Mouse (Mus musculus) yolk sac, embryonic 10.5 days (tissue): Measurements from ENCODE around the gene Fpr3.
"Not testable (repeated sequence)": the region's sequence is repeated elsewhere in the genome, so short reads cannot be mapped to it uniquely, and the experiment has no call there.

Source experiments
- DNase-seq: peaks from one replicate; pipeline ENCODE4 v3.0.0-alpha.2; 2017; ENCODE audit warnings: low spot score

The Fpr3 gene

DNA sequence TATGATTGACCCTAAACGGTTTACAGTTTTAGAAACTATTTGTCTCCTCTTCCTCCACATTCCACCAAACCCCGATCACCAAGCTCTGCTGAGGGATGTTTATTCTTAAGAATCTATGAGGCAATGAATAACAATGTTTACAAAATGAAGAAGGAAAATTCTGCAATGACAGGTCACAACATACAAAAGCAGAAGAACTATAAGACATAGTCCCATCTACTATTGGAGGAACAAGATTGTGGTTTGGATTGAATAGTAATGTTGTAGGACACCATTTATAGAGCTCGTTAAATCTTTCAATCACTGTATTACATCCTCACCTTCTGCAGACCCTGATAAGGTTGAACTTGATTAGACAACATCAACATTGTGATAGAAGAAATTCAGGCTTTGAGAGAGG lies 5.0 kb upstream of the Fpr3 start:
- DNase-seq, result no peak

DNA sequence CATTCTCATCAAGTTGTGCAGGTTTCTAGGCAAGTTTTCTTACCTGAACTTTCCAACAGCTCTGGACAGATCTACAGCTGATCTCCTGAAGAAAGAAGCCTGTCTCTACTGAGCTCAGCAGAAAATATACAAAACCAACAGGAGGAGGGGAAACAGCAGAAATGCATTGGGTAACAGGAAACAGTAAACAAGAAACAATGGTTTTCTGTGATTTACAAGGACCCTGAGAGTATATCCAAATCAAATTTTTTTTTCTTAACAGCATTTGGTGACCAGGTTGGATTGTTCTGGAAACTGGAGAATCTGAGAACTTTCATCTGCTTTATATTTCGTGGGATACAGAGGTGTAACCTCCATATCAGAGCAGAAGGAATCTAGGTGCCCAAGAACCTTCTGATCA lies 3.8 kb upstream of the Fpr3 start, which contains the start of gene Fpr1:
Fpr1 (minus strand) TSS at position 101 of the 400 bp plus-strand sequence.
- DNase-seq, result no peak

DNA sequence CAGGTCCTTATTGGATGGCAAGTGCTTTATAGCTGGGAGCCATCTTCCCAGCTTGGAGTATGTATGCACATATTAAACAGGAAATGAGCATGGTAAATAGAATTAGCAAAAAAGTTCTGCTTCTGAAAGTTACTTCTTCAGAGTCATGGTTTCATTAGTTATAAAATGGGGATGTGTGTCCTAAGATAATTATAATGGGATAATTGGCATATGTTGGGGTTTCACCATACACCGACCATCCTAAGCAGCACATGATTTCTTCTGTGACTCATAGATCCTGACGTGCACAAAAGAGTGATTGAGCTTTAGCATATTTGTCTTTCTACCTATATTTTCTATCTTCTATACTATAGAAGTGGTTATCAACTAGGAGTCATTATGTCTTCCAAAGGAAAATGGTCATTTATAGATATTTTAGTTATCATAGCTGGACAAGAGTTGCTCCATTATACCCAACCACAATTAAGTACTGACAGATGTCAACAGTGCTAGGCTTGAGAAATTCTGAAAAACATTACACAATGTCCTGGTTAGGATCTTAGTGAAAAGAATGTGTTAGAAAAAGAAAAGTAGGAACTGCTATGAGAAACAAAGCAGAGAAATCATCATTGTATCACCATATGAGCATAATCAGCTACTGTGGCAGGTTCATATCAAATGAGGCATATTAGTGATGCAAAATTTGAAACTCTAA lies 2.2 kb downstream of the Fpr3 start:
- DNase-seq, result no peak

DNA sequence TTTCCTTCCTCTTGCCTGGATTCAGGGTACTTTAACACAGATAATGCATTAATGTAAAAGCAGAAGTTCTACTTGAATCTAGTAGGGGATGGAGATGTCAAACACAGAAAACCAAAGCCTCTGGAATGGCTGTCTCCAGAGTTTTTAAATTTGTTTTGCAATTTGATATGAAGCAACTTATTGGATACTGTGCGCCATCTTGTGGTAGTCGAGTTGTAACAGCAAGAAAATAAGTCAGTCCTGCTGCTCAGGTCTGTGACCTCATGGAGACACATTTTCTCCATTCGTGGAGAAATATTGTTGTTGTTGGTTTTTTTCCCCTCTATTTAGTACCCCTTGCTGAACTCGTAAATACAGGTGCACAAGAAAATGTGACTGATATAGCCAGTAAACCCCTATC lies 8.4 kb downstream of the Fpr3 start:
- peak; percentile 9 for DNase-seq

DNA sequence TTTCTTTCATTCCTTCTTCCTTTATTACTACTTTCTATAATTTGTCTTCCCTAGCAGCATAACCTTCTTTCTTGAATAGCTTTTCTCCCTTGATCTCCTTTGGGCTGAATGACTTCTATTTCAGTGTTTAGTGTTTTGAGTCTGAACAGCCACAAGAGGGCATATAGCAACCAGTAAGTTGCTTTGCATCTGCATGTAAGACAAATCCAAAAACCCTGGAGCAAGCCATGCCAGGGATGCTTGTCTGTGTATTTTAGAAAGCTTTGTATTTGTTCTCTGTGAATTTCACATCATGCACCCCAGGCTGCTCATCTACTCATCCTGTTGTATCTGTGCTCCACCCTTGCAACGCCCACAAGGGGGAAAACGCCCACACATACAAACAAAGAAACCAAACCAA lies 11.6 kb downstream of the Fpr3 start:
- no peak for DNase-seq

DNA sequence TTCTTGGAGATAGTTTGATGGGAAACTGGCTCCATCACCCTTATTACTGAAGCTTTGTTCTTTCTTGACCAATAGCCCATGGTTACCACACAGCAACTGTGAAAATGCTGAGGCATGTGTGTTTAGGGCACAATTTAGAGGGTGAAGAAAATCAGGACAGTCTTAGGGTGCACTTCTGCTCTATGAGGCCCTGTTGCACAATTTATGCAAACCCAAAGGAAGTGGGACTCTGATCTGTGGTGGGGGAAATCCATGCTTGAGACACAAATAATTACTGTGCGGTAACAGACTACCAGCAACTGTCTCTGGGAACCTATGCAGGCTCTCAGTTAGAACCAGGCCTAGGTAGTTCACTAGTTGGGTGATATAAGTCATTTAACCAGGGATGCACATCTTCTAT lies 13.1 kb downstream of the Fpr3 start:
- no peak for DNase-seq

DNA sequence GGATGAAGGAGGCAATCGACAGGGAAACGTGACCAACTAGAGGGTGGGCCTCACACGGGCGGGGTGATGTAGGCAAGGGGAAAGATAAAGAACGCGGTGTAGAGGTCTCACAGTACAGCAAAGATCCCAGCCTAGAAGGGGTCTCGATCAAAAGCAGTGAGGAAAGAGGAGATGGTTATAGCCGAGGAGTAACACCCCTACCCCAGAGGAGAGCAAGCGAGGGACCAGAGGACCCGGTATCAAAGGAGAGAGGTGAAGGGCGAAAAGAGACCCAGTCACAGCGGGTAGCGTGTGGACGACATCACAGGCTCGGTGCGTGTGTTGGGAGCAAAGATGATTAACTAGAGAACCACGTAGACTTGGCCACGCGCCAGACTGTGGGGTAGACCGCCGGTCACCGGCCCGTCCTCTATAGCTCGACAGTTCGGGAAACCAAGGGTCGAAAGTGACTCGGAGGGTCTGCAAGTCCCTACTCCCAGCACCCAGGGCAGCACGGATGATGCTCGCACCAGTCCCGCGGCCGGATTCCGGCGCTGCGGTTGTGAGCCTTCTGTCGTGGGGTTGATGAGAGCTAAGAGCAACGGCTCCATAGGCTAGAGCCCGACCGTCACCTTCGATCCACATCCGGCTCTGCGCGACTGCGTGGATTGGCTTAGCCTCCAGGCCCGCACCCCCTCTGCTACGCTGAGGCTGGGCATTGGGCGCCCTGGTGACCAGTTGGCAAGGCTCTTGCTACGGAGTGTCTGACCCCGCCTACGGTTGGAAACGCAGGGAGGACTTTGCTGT lies 22.2 kb downstream of the Fpr3 start:
- peak; percentile 68 for DNase-seq

DNA sequence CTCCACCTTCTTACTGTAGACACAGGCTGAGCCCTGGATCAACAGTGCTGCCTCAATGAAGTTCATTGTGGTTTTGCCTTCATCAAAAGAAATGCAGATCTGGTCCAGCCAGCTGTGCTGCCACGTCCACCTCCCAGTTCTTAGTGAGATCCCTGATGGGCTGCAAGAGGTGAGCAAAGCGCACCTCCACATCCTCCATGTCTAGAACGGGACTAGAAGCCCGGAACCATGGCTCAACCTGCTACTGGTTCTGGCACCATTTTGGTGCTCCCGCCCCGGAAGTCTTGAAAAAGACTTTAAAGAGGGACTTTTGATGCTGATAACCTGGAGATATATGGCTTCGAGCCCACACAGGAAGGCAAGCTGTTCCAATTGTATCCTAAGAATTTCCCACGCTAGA lies 25.0 kb downstream of the Fpr3 start:
- DNase-seq, result not testable (repeated sequence)

DNA sequence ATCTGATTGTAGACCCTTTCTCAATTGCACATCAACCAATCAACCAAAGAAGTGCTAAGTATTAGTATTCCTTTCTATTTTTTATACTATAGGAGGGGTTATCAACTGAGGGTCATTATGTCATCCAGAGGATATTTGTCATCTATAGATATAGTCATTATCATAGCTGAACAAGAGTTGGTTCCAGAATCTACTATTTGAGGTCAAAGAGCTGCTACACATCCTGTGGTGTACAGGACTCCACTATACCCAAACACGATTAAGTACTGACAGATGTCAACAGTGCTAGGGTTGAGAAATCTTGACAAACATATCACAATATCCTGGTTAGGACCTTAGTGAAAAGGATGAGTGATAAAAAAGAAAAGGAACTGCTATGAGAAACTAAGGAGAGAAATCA lies 29.7 kb downstream of the Fpr3 start:
- DNase-seq, result no peak

DNA sequence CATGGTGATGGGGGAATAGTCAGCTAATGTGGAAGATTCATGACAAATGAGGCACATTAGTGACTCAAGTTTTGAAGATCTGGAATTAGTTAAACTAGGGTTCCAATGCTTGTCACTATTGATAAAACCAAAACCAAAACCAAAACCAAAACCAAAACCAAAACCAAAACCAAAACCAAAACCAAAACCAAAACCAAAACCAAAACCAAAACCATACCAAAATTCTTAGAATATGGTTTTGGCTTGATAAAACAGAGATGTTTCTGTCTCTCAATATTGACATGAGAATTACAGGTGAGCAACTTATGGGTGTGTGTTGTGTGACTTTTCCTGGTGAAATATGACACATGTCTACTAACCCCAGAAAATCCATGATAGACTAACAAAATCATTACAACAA lies 30.1 kb downstream of the Fpr3 start:
- DNase-seq, result no peak

DNA sequence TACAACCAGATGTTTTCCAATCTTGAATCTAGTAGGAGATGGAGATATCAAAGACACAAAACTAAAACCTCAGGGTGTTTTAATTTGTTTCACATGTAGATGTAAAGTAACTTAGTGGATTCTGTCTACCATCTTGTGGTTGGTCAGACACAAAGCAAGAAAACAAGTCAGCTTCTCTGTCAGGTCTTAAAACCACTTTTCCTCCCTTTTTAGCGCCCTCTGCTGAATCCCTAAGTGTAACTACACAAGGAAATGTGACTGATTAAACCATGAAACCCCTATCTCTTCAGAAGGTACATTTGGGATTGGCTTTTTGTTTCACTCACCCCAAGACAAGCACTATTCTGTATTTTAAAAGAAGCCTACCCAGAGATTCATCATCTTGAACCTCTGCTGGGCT lies 85.8 kb downstream of the Fpr3 start:
- no peak for DNase-seq

DNA sequence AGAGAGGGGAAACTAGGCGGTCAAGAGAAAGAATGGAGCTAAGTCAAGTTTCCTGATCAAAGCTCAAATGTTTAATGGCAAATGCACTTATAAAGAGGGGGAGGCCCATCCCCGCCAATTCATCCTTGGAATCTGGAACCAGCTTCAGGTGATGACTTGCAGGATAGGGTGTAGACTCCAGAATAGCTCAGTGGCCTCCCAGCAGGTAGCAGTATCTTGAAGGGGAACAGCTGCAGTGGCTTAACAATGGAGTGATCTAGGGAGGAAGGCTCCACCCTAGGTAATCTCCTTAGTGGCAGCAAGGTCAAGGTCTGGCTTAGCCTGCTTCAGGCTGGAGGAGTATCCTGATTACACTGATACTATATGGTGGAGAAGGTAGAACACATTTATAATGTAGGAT lies 93.6 kb downstream of the Fpr3 start:
- not testable (repeated sequence) for DNase-seq

DNA sequence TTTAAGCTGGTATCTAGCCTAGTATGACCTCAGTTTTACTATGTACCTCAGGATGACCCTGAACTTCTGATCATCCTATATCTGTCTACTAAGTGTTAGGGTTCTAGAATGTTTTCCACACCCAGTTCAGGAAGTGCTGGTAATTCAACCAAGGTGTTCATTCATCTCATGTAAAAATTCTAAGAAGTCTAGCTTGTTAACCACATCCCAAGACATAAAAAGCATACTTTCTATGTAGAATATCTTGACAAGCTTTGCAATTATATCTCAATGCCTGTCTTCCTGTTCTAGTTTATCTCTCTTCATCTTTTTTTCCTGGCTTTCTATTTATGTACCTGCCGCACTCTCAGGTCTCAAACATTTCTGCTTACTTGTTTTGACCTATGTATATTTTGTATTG lies 117.1 kb downstream of the Fpr3 start:
- no peak for DNase-seq
